In genomic region chr11:98668984-98669383, GRCm38 (mm10) we compare ENCODE assay signal across 23 mouse cellular contexts. TPM values are rescaled to one million over a fixed set of nuclear protein-coding genes. Genes with fewer than 3 reads are reported as not detected.
"Had no signal": no experiment of that assay in that cellular context is flagged by ENCODE, and none has a peak within 500 bp of the region (broad histone marks: within the 10 kb centered on the region; RNA-seq: fewer than 3 reads in every experiment).

No protein-coding gene starts in this region.

- H3K4me3 ChIP-seq: liver, embryonic 13.5 days; liver, embryonic 15.5 days; lung, embryonic 15.5 days; megakaryocyte, embryonic 14.5 days; midbrain, embryonic 12.5 days; midbrain, embryonic 15.5 days; neural tube, embryonic 12.5 days; stomach, embryonic 15.5 days had no signal

- H3K9me3 ChIP-seq: liver, embryonic 13.5 days; liver, embryonic 15.5 days; lung, embryonic 15.5 days; megakaryocyte, embryonic 14.5 days; midbrain, embryonic 12.5 days; midbrain, embryonic 15.5 days; neural tube, embryonic 12.5 days; stomach, embryonic 15.5 days had no signal

- H3K36me3 ChIP-seq: liver, embryonic 13.5 days; liver, embryonic 15.5 days; lung, embryonic 15.5 days; midbrain, embryonic 12.5 days; midbrain, embryonic 15.5 days; neural tube, embryonic 12.5 days; stomach, embryonic 15.5 days had no signal

- H3K27me3 ChIP-seq: midbrain, embryonic 15.5 days had no signal

- H3K4me1 ChIP-seq: lung, embryonic 15.5 days; midbrain, embryonic 12.5 days; midbrain, embryonic 15.5 days; neural tube, embryonic 12.5 days; stomach, embryonic 15.5 days had no signal

- H3K4me2 ChIP-seq: liver, embryonic 11.5 days; liver, embryonic 13.5 days; liver, embryonic 15.5 days; lung, embryonic 15.5 days; midbrain, embryonic 12.5 days; midbrain, embryonic 15.5 days; neural tube, embryonic 12.5 days; stomach, embryonic 15.5 days had no signal

- H3K9ac ChIP-seq: liver, embryonic 13.5 days; liver, embryonic 15.5 days; liver, postnatal 0 days; lung, embryonic 15.5 days; midbrain, embryonic 12.5 days; midbrain, embryonic 15.5 days; neural tube, embryonic 12.5 days; stomach, embryonic 15.5 days had no signal

- DNase-seq: liver, embryonic 13.5 days; liver, postnatal 0 days; lung, adult 2 months; lung, postnatal 4 days; right cerebral cortex, postnatal 14 days; thymus, adult 2 months; thymus, postnatal 4 days had no signal

- H3K27ac ChIP-seq: liver, embryonic 13.5 days; liver, embryonic 15.5 days; lung, embryonic 15.5 days; midbrain, embryonic 12.5 days; midbrain, embryonic 15.5 days; neural tube, embryonic 12.5 days; stomach, embryonic 15.5 days; stomach, postnatal 0 days had no signal

- ATAC-seq: liver, postnatal 0 days; lung, postnatal 0 days; midbrain, embryonic 15.5 days had no signal

RNA-seq across cellular contexts. Expression of gene Gsdma, which starts 4.8 kb away (rescaled TPM):
- total RNA-seq: monocyte, adult 5-6 weeks; neutrophil, adult 5-6 weeks had no signal
- polyA plus RNA-seq: liver, embryonic 11.5 days; liver, embryonic 13.5 days; liver, embryonic 15.5 days; liver, postnatal 0 days; lung, postnatal 0 days; midbrain, embryonic 12.5 days; midbrain, embryonic 15.5 days; midbrain, postnatal 0 days; neural tube, embryonic 12.5 days; neural tube, embryonic 14.5 days; spleen, adult 2 months had no signal

RNA-seq across cellular contexts. Expression of gene Gsdma2, which starts 22.4 kb away (rescaled TPM):
- total RNA-seq: midbrain, postnatal 0 days; monocyte, adult 5-6 weeks; neutrophil, adult 5-6 weeks had no signal
- polyA plus RNA-seq: liver, embryonic 11.5 days; liver, embryonic 13.5 days; liver, embryonic 15.5 days; liver, postnatal 0 days; lung, adult 2 months; lung, embryonic 15.5 days; lung, postnatal 0 days; midbrain, embryonic 12.5 days; midbrain, embryonic 15.5 days; neural tube, embryonic 12.5 days; neural tube, embryonic 14.5 days; spleen, adult 2 months; urinary bladder, adult 2 months had no signal

RNA-seq across cellular contexts. Expression of gene Csf3, which starts 32.1 kb away (rescaled TPM):
- total RNA-seq: midbrain, postnatal 0 days; monocyte, adult 5-6 weeks; neutrophil, adult 5-6 weeks had no signal
- polyA plus RNA-seq: liver, embryonic 11.5 days; liver, embryonic 13.5 days; liver, embryonic 15.5 days; liver, postnatal 0 days; lung, adult 2 months; lung, embryonic 15.5 days; lung, postnatal 0 days; midbrain, embryonic 12.5 days; midbrain, embryonic 15.5 days; midbrain, postnatal 0 days; neural tube, embryonic 12.5 days; neural tube, embryonic 14.5 days; stomach, embryonic 15.5 days had no signal

RNA-seq across cellular contexts. Expression of gene Gsdma3, which starts 42.8 kb away (rescaled TPM):
- total RNA-seq: midbrain, postnatal 0 days; monocyte, adult 5-6 weeks; neutrophil, adult 5-6 weeks had no signal
- polyA plus RNA-seq: liver, embryonic 11.5 days; liver, embryonic 13.5 days; liver, embryonic 15.5 days; liver, postnatal 0 days; lung, adult 2 months; lung, embryonic 15.5 days; lung, postnatal 0 days; midbrain, embryonic 12.5 days; midbrain, embryonic 15.5 days; midbrain, postnatal 0 days; neural tube, embryonic 12.5 days; neural tube, embryonic 14.5 days; spleen, adult 2 months; stomach, embryonic 15.5 days; stomach, postnatal 0 days; urinary bladder, adult 2 months had no signal
